Mouse (Mus musculus) forebrain, embryonic 15.5 days (tissue): ENCODE data around the gene Pla2g1b. TPM values are rescaled to one million over a fixed set of nuclear protein-coding genes. Genes with fewer than 3 reads are reported as not detected.
A peak's percentile ranks its signal among the peaks of the same experiment; 100 is the strongest.
"Not testable (repeated sequence)": the region's sequence is repeated elsewhere in the genome, so short reads cannot be mapped to it uniquely, and the experiment has no call there.

Experiments
- ATAC-seq: fragments of 200-750 bp; cut with Nextera tagmentation; replicated peaks from 2 replicates; pipeline ENCODE4 v1.8.0; 2017; ENCODE audit warnings: mild to moderate bottlenecking, moderate TSS enrichment, moderate library complexity
- H3K27ac ChIP-seq: fragments of 300-500 bp; sonication (generic); replicated peaks from 2 replicates; pipeline ENCODE4 v1.5.1; 2015; ENCODE audit warnings: mild to moderate bottlenecking, inconsistent platforms
- H3K27me3 ChIP-seq: fragments of 300-500 bp; sonication (generic); 2 replicates; pipeline ENCODE4 v1.6.1; 2015; ENCODE audit warnings: inconsistent platforms
- H3K36me3 ChIP-seq: fragments of 300-500 bp; sonication (generic); 2 replicates; pipeline ENCODE4 v1.6.1; 2015; ENCODE audit warnings: mild to moderate bottlenecking, inconsistent platforms
- H3K4me1 ChIP-seq: fragments of 300-500 bp; sonication (generic); 2 replicates; pipeline ENCODE4 v1.6.1; 2015; ENCODE audit warnings: inconsistent platforms
- H3K4me2 ChIP-seq: fragments of 300-500 bp; sonication (generic); replicated peaks from 2 replicates; pipeline ENCODE4 v1.6.1; 2015; ENCODE audit warnings: mild to moderate bottlenecking, inconsistent platforms
- H3K4me3 ChIP-seq: fragments of 300-500 bp; sonication (generic); 2 replicates; pipeline ENCODE4 v1.5.1; 2015; ENCODE audit warnings: mild to moderate bottlenecking, inconsistent platforms
- H3K9ac ChIP-seq: fragments of 300-500 bp; sonication (generic); replicated peaks from 2 replicates; pipeline ENCODE4 v1.6.1; 2015; ENCODE audit warnings: mild to moderate bottlenecking, inconsistent platforms
- H3K9me3 ChIP-seq: fragments of 300-500 bp; sonication (generic); 2 replicates; pipeline ENCODE4 v1.6.1; 2016; ENCODE audit warnings: inconsistent platforms
- WGBS: fragments of 180-500 bp; shearing (Covaris S2); methylation state at CpG from one replicate; pipeline ENCODE4 v1.1.7; 2015; ENCODE audit warnings: mixed read lengths; 5-methylcytosine and 5-hydroxymethylcytosine counted together
- polyA plus RNA-seq: library from polyadenylated mRNA; unstranded; fragments of >200 nt; fragmentation: Nextera tagmentation; extraction: Ambion mirVana; gene quantifications from 2 replicates; pipeline ENCODE4 v1.2.1, GENCODE M21; 2015

Gene Pla2g1b
- polyA plus RNA-seq, 1 experiment from 2014 or later, result not detected

GRCm38 (mm10) chr5:115505617-115506016 is 39.6 kb downstream of the Pla2g1b start:
- H3K36me3 ChIP-seq, H3K27me3 ChIP-seq, H3K9ac ChIP-seq, ATAC-seq, H3K4me2 ChIP-seq, H3K27ac ChIP-seq, H3K9me3 ChIP-seq, H3K4me3 ChIP-seq: not testable (repeated sequence)
- WGBS, result 80% methylated on average over 4 of the region's 4 CpGs
- H3K4me1 ChIP-seq, result peaks cover 35% of the 10 kb centered on the region

- peak within 1 kb of the TSS; percentile 89 for H3K9ac ChIP-seq
- no peaks in the 10 kb centered on the region for H3K9me3 ChIP-seq
- ATAC-seq, result peak; percentile 82
- peak within 1 kb of the TSS; percentile 42; the same call in 1 of the 2 replicates for H3K27ac ChIP-seq
- H3K4me2 ChIP-seq, result peak within 1 kb of the TSS; percentile 83
- H3K4me3 ChIP-seq, result peak within 1 kb of the TSS; percentile 95
- under 1% methylated on average over 62 of the region's 74 CpGs for WGBS
- H3K27me3 ChIP-seq, result no peaks in the 10 kb centered on the region
- no peaks in the 10 kb centered on the region for H3K36me3 ChIP-seq
- H3K4me1 ChIP-seq, result peaks cover 35% of the 10 kb centered on the region
These were observed 40.6 kb downstream of the Pla2g1b start, which contains the start of gene Pxn for GRCm38 (mm10) chr5:115506454-115507201. TSS of gene Pxn (plus strand) at chr5:115506676.

- WGBS, result 18% methylated on average over 12 of the region's 12 CpGs
- Histone ChIP-seq H3K4me3 (peak overlapping the region; percentile 95), H3K36me3 (no peaks in the 10 kb centered on the region), H3K9ac (peak overlapping the region; percentile 89), H3K4me1 (peaks cover 35% of the 10 kb centered on the region), H3K4me2 (peak overlapping the region; percentile 83), H3K9me3 (no peaks in the 10 kb centered on the region), H3K27me3 (no peaks in the 10 kb centered on the region), H3K27ac (no peak overlapping the region)
- ATAC-seq, result 0 out of 2 replicates have a peak, but pooled peaks have one; percentile 5
These were observed 41.4 kb downstream of the Pla2g1b start for GRCm38 (mm10) chr5:115507267-115507980.

GRCm38 (mm10) chr5:115507981-115508858 is 42.2 kb downstream of the Pla2g1b start:
- Histone ChIP-seq H3K27ac (no peak overlapping the region), H3K4me3 (peak overlapping the region; percentile 95), H3K27me3 (no peaks in the 10 kb centered on the region), H3K4me1 (peaks cover 35% of the 10 kb centered on the region), H3K4me2 (peak overlapping the region; percentile 83), H3K36me3 (no peaks in the 10 kb centered on the region), H3K9ac (peak overlapping the region; percentile 89), H3K9me3 (no peaks in the 10 kb centered on the region)
- 41% methylated on average over 18 of the region's 18 CpGs for WGBS
- no peak for ATAC-seq

GRCm38 (mm10) chr5:115508859-115509147 is 42.7 kb downstream of the Pla2g1b start:
- 36% methylated on average over 10 of the region's 10 CpGs for WGBS
- no peaks in the 10 kb centered on the region for H3K27me3 ChIP-seq
- peak overlapping the region; percentile 83 for H3K4me2 ChIP-seq
- no peak overlapping the region for H3K27ac ChIP-seq
- peaks cover 35% of the 10 kb centered on the region for H3K4me1 ChIP-seq
- no peak for ATAC-seq
- H3K36me3 ChIP-seq, result no peaks in the 10 kb centered on the region
- no peaks in the 10 kb centered on the region for H3K9me3 ChIP-seq
- H3K9ac ChIP-seq, result no peak overlapping the region
- H3K4me3 ChIP-seq, result peak overlapping the region; percentile 95; the same call in 1 of the 2 replicates

GRCm38 (mm10) chr5:115509321-115509761 is 43.3 kb downstream of the Pla2g1b start:
- Histone ChIP-seq H3K9me3 (no peaks in the 10 kb centered on the region), H3K27me3 (no peaks in the 10 kb centered on the region), H3K4me3 (0 out of 2 replicates have a peak overlapping the region, but pooled peaks have one; percentile 95), H3K27ac (peak overlapping the region; percentile 58), H3K4me1 (peaks cover 35% of the 10 kb centered on the region), H3K4me2 (peak overlapping the region; percentile 83), H3K36me3 (no peaks in the 10 kb centered on the region), H3K9ac (no peak overlapping the region)
- ATAC-seq, result no peak
- 33% methylated on average over 15 of the region's 15 CpGs for WGBS

GRCm38 (mm10) chr5:115509790-115510689 is 44.0 kb downstream of the Pla2g1b start:
- Histone ChIP-seq H3K9me3 (no peaks in the 10 kb centered on the region), H3K4me2 (peak overlapping the region; percentile 83)

GRCm38 (mm10) chr5:115512375-115512774 is 46.3 kb downstream of the Pla2g1b start:
- no peak for ATAC-seq
- no peaks in the 10 kb centered on the region for H3K36me3 ChIP-seq
- WGBS, result 95% methylated on average over 7 of the region's 7 CpGs

More at GRCm38 (mm10) chr5:115509790-115510689, 44.0 kb downstream of the Pla2g1b start:
- Histone ChIP-seq H3K36me3 (no peaks in the 10 kb centered on the region), H3K4me1 (peaks cover 41% of the 10 kb centered on the region), H3K27me3 (no peaks in the 10 kb centered on the region), H3K4me3 (0 out of 2 replicates have a peak overlapping the region, but pooled peaks have one; percentile 95), H3K27ac (peak overlapping the region; percentile 58), H3K9ac (no peak overlapping the region)
- no peak for ATAC-seq
- WGBS, result 63% methylated on average over 15 of the region's 15 CpGs

GRCm38 (mm10) chr5:115513246-115513645 is 47.2 kb downstream of the Pla2g1b start:
- no peak overlapping the region for H3K27ac ChIP-seq
- no peaks in the 10 kb centered on the region for H3K27me3 ChIP-seq
- H3K4me3 ChIP-seq, result no peak overlapping the region
- H3K36me3 ChIP-seq, result no peaks in the 10 kb centered on the region
- WGBS, result 97% methylated on average over 14 of the region's 14 CpGs
- ATAC-seq, result no peak
- no peak overlapping the region for H3K9ac ChIP-seq
- peaks cover 33% of the 10 kb centered on the region for H3K4me1 ChIP-seq
- H3K4me2 ChIP-seq, result no peak overlapping the region
- no peaks in the 10 kb centered on the region for H3K9me3 ChIP-seq

More at GRCm38 (mm10) chr5:115512375-115512774, 46.3 kb downstream of the Pla2g1b start:
- Histone ChIP-seq H3K4me3 (no peak overlapping the region), H3K4me1 (peaks cover 42% of the 10 kb centered on the region), H3K27me3 (no peaks in the 10 kb centered on the region), H3K27ac (no peak overlapping the region), H3K9ac (no peak overlapping the region), H3K9me3 (no peaks in the 10 kb centered on the region), H3K4me2 (no peak overlapping the region)

- no peak overlapping the region for H3K4me2 ChIP-seq
- 94% methylated on average over 16 of the region's 16 CpGs for WGBS
- ATAC-seq, result no peak
These were observed 47.7 kb downstream of the Pla2g1b start for GRCm38 (mm10) chr5:115513721-115514120.

GRCm38 (mm10) chr5:115514346-115514745 is 48.3 kb downstream of the Pla2g1b start:
- no peak for ATAC-seq
- no peak overlapping the region for H3K4me3 ChIP-seq
- no peaks in the 10 kb centered on the region for H3K27me3 ChIP-seq
- H3K4me1 ChIP-seq, result peaks cover 22% of the 10 kb centered on the region
- H3K9me3 ChIP-seq, result no peaks in the 10 kb centered on the region
- 93% methylated on average over 6 of the region's 6 CpGs for WGBS
- no peak overlapping the region for H3K9ac ChIP-seq
- no peaks in the 10 kb centered on the region for H3K36me3 ChIP-seq
- H3K27ac ChIP-seq, result no peak overlapping the region
- no peak overlapping the region for H3K4me2 ChIP-seq

More at GRCm38 (mm10) chr5:115513721-115514120, 47.7 kb downstream of the Pla2g1b start:
- H3K9ac ChIP-seq, result no peak overlapping the region
- H3K27ac ChIP-seq, result no peak overlapping the region
- no peaks in the 10 kb centered on the region for H3K9me3 ChIP-seq
- no peak overlapping the region for H3K4me3 ChIP-seq
- no peaks in the 10 kb centered on the region for H3K27me3 ChIP-seq
- peaks cover 29% of the 10 kb centered on the region for H3K4me1 ChIP-seq
- H3K36me3 ChIP-seq, result no peaks in the 10 kb centered on the region
